Mouse (Mus musculus): ENCODE measurements around the gene Cfap74. TPM values are rescaled to one million over a fixed set of nuclear protein-coding genes. Genes with fewer than 3 reads are reported as not detected.
A peak's percentile ranks its signal among the peaks of the same experiment; 100 is the strongest.

Cfap74 gene
- polyA plus RNA-seq, 1 experiment: 23.1 TPM

DNA sequence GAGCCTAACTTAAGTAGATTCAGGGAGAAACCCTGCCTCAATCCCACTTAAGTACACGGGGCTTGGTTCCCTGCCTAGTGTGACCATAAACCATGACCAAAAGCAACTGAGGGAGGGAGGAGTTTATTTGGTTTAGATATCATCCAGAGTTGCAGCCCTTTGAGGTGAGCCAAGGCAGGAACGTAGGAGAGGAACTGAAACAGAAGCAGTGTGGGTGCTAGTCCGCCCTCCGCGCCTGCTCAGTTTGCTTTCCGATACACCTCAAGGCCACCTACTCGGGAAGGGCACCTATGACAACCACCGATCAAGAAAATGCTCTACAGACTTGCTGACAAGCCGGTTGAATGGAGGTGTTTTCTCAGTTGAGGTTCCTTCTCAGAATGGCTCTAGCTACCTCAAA, 41.3 kb upstream of the Cfap74 start:
- no peak overlapping the region for H3K4me3 ChIP-seq (ENCODE audit: control insufficient read depth, insufficient read depth, low read length)
- H3K4me1 ChIP-seq (replicated peaks; ENCODE audit: control insufficient read depth, insufficient read depth, low read length): 0 out of 2 replicates have a peak, but pooled peaks cover 3% of the 10 kb centered on the region
- TF ChIP-seq POLR2A (IDR thresholded peaks at IDR 0.05; ENCODE audit: control insufficient read depth, extremely low read depth, insufficient read depth, low read length, poor library complexity) (no peak), CTCF (IDR thresholded peaks at IDR 0.05; ENCODE audit: borderline replicate concordance, control insufficient read depth, extremely low read depth, insufficient read depth, low read length, poor library complexity) (no peak)
- H3K27me3 ChIP-seq (ENCODE audit: control insufficient read depth, insufficient read depth, low read length): no peaks in the 10 kb centered on the region; the same call in 1 of the 2 replicates
- 66% methylated on average over 9 of the region's 9 CpGs for WGBS
- DNase-seq: no peak
- no peak overlapping the region for H3K27ac ChIP-seq (ENCODE audit: control insufficient read depth, insufficient read depth, low read length)
- H3K36me3 ChIP-seq (ENCODE audit: control insufficient read depth, insufficient read depth, low read length): no peaks in the 10 kb centered on the region

DNA sequence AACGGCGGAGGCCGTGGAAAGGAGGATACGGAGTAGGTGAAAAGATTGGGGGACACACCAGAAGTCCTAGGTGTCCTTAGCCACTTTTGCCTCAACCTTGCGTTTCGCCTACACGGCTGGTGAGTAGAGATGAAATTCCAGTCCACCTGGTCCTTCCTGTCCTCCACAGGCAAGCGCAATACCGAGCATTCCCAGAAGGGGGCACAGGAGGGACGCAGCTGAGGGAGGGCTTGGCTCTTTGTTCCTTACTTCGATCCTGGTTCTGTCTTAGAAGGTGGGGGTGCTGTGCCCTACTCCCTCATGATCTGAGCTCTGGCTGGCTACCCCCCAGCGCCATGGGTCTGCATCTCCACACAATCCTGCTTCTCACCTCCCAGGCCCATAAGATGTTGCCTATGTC, 40.3 kb upstream of the Cfap74 start:
- H3K4me3 ChIP-seq (ENCODE audit: control insufficient read depth, insufficient read depth, low read length): no peak overlapping the region
- DNase-seq: peak; percentile 88
- H3K36me3 ChIP-seq (ENCODE audit: control insufficient read depth, insufficient read depth, low read length): no peaks in the 10 kb centered on the region
- H3K27ac ChIP-seq (ENCODE audit: control insufficient read depth, insufficient read depth, low read length): no peak overlapping the region
- 56% methylated on average over 12 of the region's 12 CpGs for WGBS
- no peak for TF ChIP-seq POLR2A (IDR thresholded peaks at IDR 0.05; ENCODE audit: control insufficient read depth, extremely low read depth, insufficient read depth, low read length, poor library complexity)
- peak; percentile 87; the same call in 1 of the 2 replicates for TF ChIP-seq CTCF (IDR thresholded peaks at IDR 0.05; ENCODE audit: borderline replicate concordance, control insufficient read depth, extremely low read depth, insufficient read depth, low read length, poor library complexity)
- no peaks in the 10 kb centered on the region; the same call in 1 of the 2 replicates for H3K27me3 ChIP-seq (ENCODE audit: control insufficient read depth, insufficient read depth, low read length)
- H3K4me1 ChIP-seq (replicated peaks; ENCODE audit: control insufficient read depth, insufficient read depth, low read length): 0 out of 2 replicates have a peak, but pooled peaks cover 3% of the 10 kb centered on the region

DNA sequence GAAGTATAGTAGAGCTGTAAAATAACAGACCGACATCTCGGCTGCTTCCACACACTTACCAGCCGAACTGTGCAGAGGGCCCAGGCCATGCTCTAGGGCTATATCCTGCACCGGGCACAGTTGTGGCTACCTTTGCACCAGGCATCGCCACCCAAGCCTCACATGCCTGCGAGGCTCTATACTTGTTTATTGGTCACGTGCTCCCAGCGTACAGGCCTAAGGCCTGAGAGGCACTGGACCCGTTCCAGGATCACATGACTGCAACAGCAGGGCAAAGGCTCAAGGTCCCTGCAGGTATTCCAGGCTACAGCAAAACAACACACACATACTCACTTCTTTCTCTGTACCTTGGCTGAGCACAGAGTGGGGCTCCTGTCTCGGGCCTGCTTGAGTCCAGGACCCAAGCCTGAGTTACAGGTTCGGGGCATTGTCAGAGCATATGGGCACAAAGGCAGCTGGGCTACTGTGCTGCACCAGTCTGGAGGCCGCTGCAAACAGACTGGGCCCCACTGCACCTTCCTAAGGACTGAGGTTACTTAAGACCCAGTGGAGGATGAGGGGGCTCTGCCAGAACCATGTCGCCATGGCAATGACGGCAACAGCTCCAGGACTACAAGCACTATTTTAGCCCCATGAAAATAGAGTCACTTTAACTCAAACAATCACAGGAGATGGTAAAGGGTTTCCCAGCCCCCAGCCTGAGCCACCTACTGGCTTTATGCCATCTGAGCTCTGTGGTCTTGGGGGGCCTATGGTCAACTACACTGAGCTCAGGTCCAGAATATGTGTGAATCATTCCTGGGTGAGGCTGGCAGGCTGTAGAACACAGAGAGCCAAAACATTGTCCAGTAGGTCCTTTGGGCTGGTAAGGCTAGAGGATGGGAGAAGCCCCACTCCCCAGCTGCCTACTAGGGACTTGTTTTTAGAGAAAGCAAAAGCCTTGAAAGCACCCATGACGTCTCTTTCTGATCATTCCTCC, 38.0 kb upstream of the Cfap74 start:
- no peak overlapping the region for H3K27ac ChIP-seq (ENCODE audit: control insufficient read depth, insufficient read depth, low read length)

GRCm38 (mm10) chr4:155371797-155372735, 36.9 kb upstream of the Cfap74 start:
- 91% methylated on average over 5 of the region's 5 CpGs for WGBS
- no peak for TF ChIP-seq CTCF (IDR thresholded peaks at IDR 0.05; ENCODE audit: borderline replicate concordance, control insufficient read depth, extremely low read depth, insufficient read depth, low read length, poor library complexity)
- no peak for TF ChIP-seq POLR2A (IDR thresholded peaks at IDR 0.05; ENCODE audit: control insufficient read depth, extremely low read depth, insufficient read depth, low read length, poor library complexity)
- H3K4me1 ChIP-seq (replicated peaks; ENCODE audit: control insufficient read depth, insufficient read depth, low read length): 0 out of 2 replicates have a peak, but pooled peaks cover 3% of the 10 kb centered on the region

More for the DNA sequence above, 38.0 kb upstream of the Cfap74 start:
- 94% methylated on average over 15 of the region's 15 CpGs for WGBS
- Histone ChIP-seq H3K36me3 (ENCODE audit: control insufficient read depth, insufficient read depth, low read length) (no peaks in the 10 kb centered on the region), H3K4me3 (ENCODE audit: control insufficient read depth, insufficient read depth, low read length) (no peak overlapping the region), H3K27me3 (ENCODE audit: control insufficient read depth, insufficient read depth, low read length) (no peaks in the 10 kb centered on the region), H3K4me1 (replicated peaks; ENCODE audit: control insufficient read depth, insufficient read depth, low read length) (0 out of 2 replicates have a peak, but pooled peaks cover 3% of the 10 kb centered on the region)
- DNase-seq: no peak
- TF ChIP-seq POLR2A (IDR thresholded peaks at IDR 0.05; ENCODE audit: control insufficient read depth, extremely low read depth, insufficient read depth, low read length, poor library complexity): no peak
- TF ChIP-seq CTCF (IDR thresholded peaks at IDR 0.05; ENCODE audit: borderline replicate concordance, control insufficient read depth, extremely low read depth, insufficient read depth, low read length, poor library complexity): no peak

DNA sequence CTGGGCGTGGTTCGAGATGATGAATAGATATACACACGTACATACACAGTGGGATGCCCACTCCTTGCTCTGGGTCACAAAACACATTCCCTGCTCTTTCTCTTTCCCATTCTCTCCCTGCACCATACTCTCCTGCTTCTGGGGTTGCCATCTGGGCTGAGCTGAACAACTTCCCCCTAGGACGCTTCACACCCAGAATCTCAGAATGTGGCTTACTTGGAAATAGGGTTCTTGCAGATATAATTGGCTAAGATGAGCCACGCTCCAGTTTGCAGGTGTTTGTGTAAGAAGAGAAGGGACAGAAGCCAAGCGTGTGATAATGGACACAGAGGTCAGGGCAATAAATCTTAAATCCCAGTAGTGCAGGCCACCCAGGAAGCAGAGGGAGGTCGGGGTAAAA, 27.0 kb upstream of the Cfap74 start:
- H3K4me3 ChIP-seq (ENCODE audit: control insufficient read depth, insufficient read depth, low read length): no peak overlapping the region
- H3K27ac ChIP-seq (ENCODE audit: control insufficient read depth, insufficient read depth, low read length): no peak overlapping the region
- H3K36me3 ChIP-seq (ENCODE audit: control insufficient read depth, insufficient read depth, low read length): no peaks in the 10 kb centered on the region
- no peaks in the 10 kb centered on the region for H3K4me1 ChIP-seq (replicated peaks; ENCODE audit: control insufficient read depth, insufficient read depth, low read length)
- WGBS: 58% methylated on average over 7 of the region's 7 CpGs
- no peak for DNase-seq
- no peaks in the 10 kb centered on the region; the same call in 1 of the 2 replicates for H3K27me3 ChIP-seq (ENCODE audit: control insufficient read depth, insufficient read depth, low read length)
- no peak for TF ChIP-seq POLR2A (IDR thresholded peaks at IDR 0.05; ENCODE audit: control insufficient read depth, extremely low read depth, insufficient read depth, low read length, poor library complexity)

More at GRCm38 (mm10) chr4:155371797-155372735, 36.9 kb upstream of the Cfap74 start:
- Histone ChIP-seq H3K36me3 (ENCODE audit: control insufficient read depth, insufficient read depth, low read length) (no peaks in the 10 kb centered on the region), H3K27ac (ENCODE audit: control insufficient read depth, insufficient read depth, low read length) (no peak overlapping the region), H3K4me3 (ENCODE audit: control insufficient read depth, insufficient read depth, low read length) (no peak overlapping the region), H3K27me3 (ENCODE audit: control insufficient read depth, insufficient read depth, low read length) (no peaks in the 10 kb centered on the region)
- no peak for DNase-seq

DNA sequence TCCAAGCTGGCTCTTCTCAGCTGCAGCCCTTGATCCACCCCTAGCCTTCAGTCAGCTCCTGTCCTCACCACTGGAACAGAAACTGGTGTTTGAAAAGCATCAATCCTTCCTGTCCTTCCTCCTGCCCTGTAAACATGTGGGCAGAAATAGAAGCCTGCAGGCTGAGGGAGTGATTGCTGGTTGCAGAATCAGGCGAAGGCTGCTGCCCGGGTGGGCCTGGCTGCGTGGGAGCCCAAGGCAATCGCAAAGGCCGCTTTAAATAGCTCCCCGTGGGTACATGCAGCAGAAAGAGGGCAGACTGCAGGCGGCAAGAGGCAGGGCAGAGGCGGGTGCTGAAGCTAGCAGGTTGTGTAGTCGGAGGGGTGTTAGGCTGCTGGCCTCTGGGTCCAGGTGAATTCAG, 26.2 kb upstream of the Cfap74 start:
- no peak overlapping the region for H3K4me3 ChIP-seq (ENCODE audit: control insufficient read depth, insufficient read depth, low read length)
- no peak overlapping the region for H3K27ac ChIP-seq (ENCODE audit: control insufficient read depth, insufficient read depth, low read length)
- no peak for TF ChIP-seq CTCF (IDR thresholded peaks at IDR 0.05; ENCODE audit: borderline replicate concordance, control insufficient read depth, extremely low read depth, insufficient read depth, low read length, poor library complexity)
- TF ChIP-seq POLR2A (IDR thresholded peaks at IDR 0.05; ENCODE audit: control insufficient read depth, extremely low read depth, insufficient read depth, low read length, poor library complexity): no peak
- no peaks in the 10 kb centered on the region for H3K4me1 ChIP-seq (replicated peaks; ENCODE audit: control insufficient read depth, insufficient read depth, low read length)
- no peaks in the 10 kb centered on the region; the same call in 1 of the 2 replicates for H3K27me3 ChIP-seq (ENCODE audit: control insufficient read depth, insufficient read depth, low read length)
- 48% methylated on average over 9 of the region's 9 CpGs for WGBS
- no peaks in the 10 kb centered on the region for H3K36me3 ChIP-seq (ENCODE audit: control insufficient read depth, insufficient read depth, low read length)
- DNase-seq: no peak

Data from thymus, adult 2 months (tissue).